Mouse (Mus musculus) neural tube, embryonic 14.5 days (tissue): Measurements from ENCODE around the gene Tctex1d1. TPM values are rescaled to one million over a fixed set of nuclear protein-coding genes. Genes with fewer than 3 reads are reported as not detected.

ENCODE experiments used
- ATAC-seq: fragments of 200-750 bp; cut with Nextera tagmentation; 2 replicates; pipeline ENCODE4 v1.8.0; 2017; ENCODE audit warnings: low read depth, mild to moderate bottlenecking, moderate TSS enrichment, moderate library complexity
- H3K27ac ChIP-seq: fragments of 300-500 bp; sonication (generic); 2 replicates; pipeline ENCODE4 v1.5.1; 2014; ENCODE audit warnings: low read depth, mild to moderate bottlenecking, control low read depth, low read length, moderate library complexity, mixed read lengths
- H3K27me3 ChIP-seq: fragments of 300-500 bp; sonication (generic); 2 replicates; pipeline ENCODE4 v1.6.1; 2014; ENCODE audit warnings: low read length; ENCODE audit not compliant: control insufficient read depth, insufficient read depth
- H3K36me3 ChIP-seq: fragments of 300-500 bp; sonication (generic); 2 replicates; pipeline ENCODE4 v1.6.1; 2014; ENCODE audit warnings: low read length, mixed read lengths; ENCODE audit not compliant: control insufficient read depth, insufficient read depth
- H3K4me1 ChIP-seq: fragments of 300-500 bp; sonication (generic); 2 replicates; pipeline ENCODE4 v1.6.1; 2014; ENCODE audit warnings: low read length; ENCODE audit not compliant: control insufficient read depth, insufficient read depth
- H3K4me2 ChIP-seq: fragments of 300-500 bp; sonication (generic); 2 replicates; pipeline ENCODE4 v1.6.1; 2014; ENCODE audit warnings: mild to moderate bottlenecking, low read depth, low read length, control low read depth
- H3K4me3 ChIP-seq: fragments of 300-500 bp; sonication (generic); 2 replicates; pipeline ENCODE4 v1.5.1; 2014; ENCODE audit warnings: low read depth, low read length, control low read depth, mixed read lengths
- H3K9ac ChIP-seq: fragments of 300-500 bp; sonication (generic); replicated peaks from 2 replicates; pipeline ENCODE4 v1.6.1; 2014; ENCODE audit warnings: low read depth, mild to moderate bottlenecking, control low read depth, low read length, mixed read lengths
- H3K9me3 ChIP-seq: fragments of 300-500 bp; sonication (generic); 2 replicates; pipeline ENCODE4 v1.6.1; 2016; ENCODE audit warnings: low read length; ENCODE audit not compliant: control insufficient read depth
- WGBS: fragments of 180-500 bp; shearing (Covaris S2); extraction: QIAGEN DNeasy Blood & Tissue Kit; methylation state at CpG from one replicate; pipeline ENCODE4 v1.1.7; 2014; 5-methylcytosine and 5-hydroxymethylcytosine counted together
- polyA plus RNA-seq: library from polyadenylated mRNA; unstranded; fragments of >200 nt; fragmentation: Nextera tagmentation; extraction: Ambion mirVana; gene quantifications from 2 replicates; pipeline ENCODE4 v1.2.1, GENCODE M21; 2014

The Tctex1d1 gene
- polyA plus RNA-seq, 1 experiment from 2014 or later = 3.8 TPM

GRCm38 (mm10) chr4:102991685-102992084, 13.3 kb downstream of the Tctex1d1 start:
- no peaks in the 10 kb centered on the region for H3K9me3 ChIP-seq
- no peaks in the 10 kb centered on the region for H3K27me3 ChIP-seq
- 89% methylated on average over 3 of the region's 3 CpGs for WGBS
- no peak overlapping the region for H3K9ac ChIP-seq
- H3K4me2 ChIP-seq = no peak overlapping the region
- H3K4me1 ChIP-seq = no peaks in the 10 kb centered on the region
- no peak overlapping the region for H3K4me3 ChIP-seq
- no peak overlapping the region for H3K27ac ChIP-seq
- no peak for ATAC-seq
- H3K36me3 ChIP-seq = no peaks in the 10 kb centered on the region

DNA sequence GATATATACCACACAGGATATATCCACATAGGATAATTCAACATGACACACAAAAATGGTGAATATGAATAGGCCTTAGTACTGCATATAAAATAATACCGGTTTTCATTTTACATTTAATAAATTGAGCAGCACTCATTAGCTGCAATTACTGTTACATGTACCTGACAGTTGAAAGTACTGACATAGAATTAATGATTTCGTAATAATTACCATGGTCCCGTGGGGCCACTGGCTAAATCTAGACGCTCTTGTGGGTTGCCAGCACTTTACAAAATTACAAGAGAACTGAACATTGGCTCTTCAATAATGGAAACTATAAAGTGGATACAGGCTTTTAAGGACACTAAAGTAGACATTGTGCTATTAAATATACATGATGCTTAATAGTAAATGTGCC, 26.3 kb downstream of the Tctex1d1 start:
- WGBS = 56% methylated on average over 4 of the region's 4 CpGs
- Histone ChIP-seq H3K9me3 (no peaks in the 10 kb centered on the region), H3K27ac (peak overlapping the region; percentile 49; the same call in 1 of the 2 replicates), H3K4me2 (no peak overlapping the region), H3K36me3 (no peaks in the 10 kb centered on the region), H3K4me1 (peaks cover 7% of the 10 kb centered on the region; the same call in 1 of the 2 replicates), H3K9ac (no peak overlapping the region), H3K4me3 (no peak overlapping the region), H3K27me3 (no peaks in the 10 kb centered on the region)
- ATAC-seq = peak; percentile 50; the same call in 1 of the 2 replicates

DNA sequence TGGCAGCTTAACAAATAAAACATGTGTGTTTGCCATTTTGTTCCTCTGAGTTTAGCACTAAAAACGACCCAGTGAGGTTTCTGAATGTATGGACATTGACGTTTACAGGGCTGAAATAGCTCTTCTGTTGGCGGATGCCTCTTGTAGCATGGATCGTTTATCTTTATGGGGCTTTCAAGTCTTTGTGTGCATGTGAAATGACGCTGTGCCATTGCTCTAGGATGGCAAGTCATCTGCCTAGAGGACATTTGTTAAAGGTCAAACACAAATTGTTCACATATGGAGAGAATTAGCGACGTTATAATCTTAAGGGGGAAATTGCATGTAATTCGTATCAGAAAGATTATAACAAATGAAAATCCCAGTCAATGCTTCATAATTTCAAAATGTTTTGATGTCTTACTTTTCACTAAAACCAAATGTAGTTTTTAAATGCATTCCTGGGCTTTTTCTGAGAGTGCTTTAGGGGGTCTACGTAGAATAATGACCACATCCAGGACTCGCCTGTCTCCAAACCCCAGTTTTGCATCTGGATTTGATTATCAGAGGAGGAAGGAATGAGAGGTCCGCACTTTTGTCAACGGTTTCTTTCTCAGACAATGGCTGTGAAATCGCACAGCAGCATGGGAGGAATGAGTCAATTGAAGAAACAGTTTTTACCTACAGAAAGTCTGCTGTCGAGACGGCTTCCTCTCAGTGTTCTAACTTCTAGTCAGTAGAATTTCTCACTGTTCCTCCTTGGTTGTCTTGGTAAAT, 27.0 kb downstream of the Tctex1d1 start:
- ATAC-seq = peak; percentile 68
- Histone ChIP-seq H3K27ac (peak overlapping the region; percentile 49; the same call in 1 of the 2 replicates), H3K27me3 (no peaks in the 10 kb centered on the region), H3K36me3 (no peaks in the 10 kb centered on the region), H3K4me3 (no peak overlapping the region), H3K9me3 (no peaks in the 10 kb centered on the region), H3K4me2 (no peak overlapping the region), H3K4me1 (peaks cover 7% of the 10 kb centered on the region; the same call in 1 of the 2 replicates), H3K9ac (no peak overlapping the region)
- 35% methylated on average over 15 of the region's 15 CpGs for WGBS

GRCm38 (mm10) chr4:103006266-103006665, 27.9 kb downstream of the Tctex1d1 start:
- ATAC-seq = no peak
- Histone ChIP-seq H3K27ac (no peak overlapping the region), H3K4me2 (no peak overlapping the region), H3K27me3 (no peaks in the 10 kb centered on the region), H3K9ac (no peak overlapping the region), H3K36me3 (no peaks in the 10 kb centered on the region), H3K9me3 (no peaks in the 10 kb centered on the region), H3K4me3 (no peak overlapping the region), H3K4me1 (peaks cover 7% of the 10 kb centered on the region; the same call in 1 of the 2 replicates)
- 61% methylated on average over 5 of the region's 5 CpGs for WGBS

GRCm38 (mm10) chr4:103006943-103007418, 28.6 kb downstream of the Tctex1d1 start:
- H3K36me3 ChIP-seq = no peaks in the 10 kb centered on the region
- WGBS = 28% methylated on average over 4 of the region's 4 CpGs
- H3K9ac ChIP-seq = no peak overlapping the region

GRCm38 (mm10) chr4:103010734-103011133, 32.3 kb downstream of the Tctex1d1 start:
- H3K9ac ChIP-seq = no peak overlapping the region
- 95% methylated on average over 4 of the region's 4 CpGs for WGBS
- ATAC-seq = no peak

More at GRCm38 (mm10) chr4:103006943-103007418, 28.6 kb downstream of the Tctex1d1 start:
- H3K27me3 ChIP-seq = no peaks in the 10 kb centered on the region
- peak; percentile 25; the same call in 1 of the 2 replicates for ATAC-seq
- H3K4me3 ChIP-seq = no peak overlapping the region
- H3K9me3 ChIP-seq = no peaks in the 10 kb centered on the region
- peaks cover 7% of the 10 kb centered on the region for H3K4me1 ChIP-seq
- no peak overlapping the region for H3K27ac ChIP-seq
- H3K4me2 ChIP-seq = no peak overlapping the region

DNA sequence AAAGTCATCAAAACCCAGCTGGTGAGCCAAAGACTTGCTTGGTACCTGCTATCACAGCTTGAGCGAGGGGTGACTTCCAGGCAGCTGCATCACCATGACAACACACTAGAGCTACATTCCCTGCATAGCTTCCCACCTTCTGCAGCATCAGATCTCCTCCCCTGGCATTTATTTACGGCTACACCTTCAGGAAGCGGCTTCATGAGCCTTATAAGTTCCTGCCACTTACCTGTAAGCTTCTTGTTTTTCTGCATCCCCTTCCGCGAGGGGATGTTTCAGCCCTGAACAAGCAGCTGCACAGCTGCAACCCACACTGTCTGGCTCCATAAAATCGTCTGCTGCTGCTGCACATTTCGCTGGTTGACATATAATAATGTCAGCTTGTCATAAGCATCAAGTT, 33.4 kb downstream of the Tctex1d1 start:
- 0 out of 2 replicates have a peak overlapping the region, but pooled peaks have one; percentile 2 for H3K9ac ChIP-seq
- peak; percentile 83 for ATAC-seq
- WGBS = 28% methylated on average over 7 of the region's 7 CpGs

More at GRCm38 (mm10) chr4:103010734-103011133, 32.3 kb downstream of the Tctex1d1 start:
- H3K27ac ChIP-seq = no peak overlapping the region
- H3K36me3 ChIP-seq = no peaks in the 10 kb centered on the region
- no peaks in the 10 kb centered on the region for H3K9me3 ChIP-seq
- no peak overlapping the region for H3K4me2 ChIP-seq
- H3K27me3 ChIP-seq = no peaks in the 10 kb centered on the region
- no peak overlapping the region for H3K4me3 ChIP-seq
- H3K4me1 ChIP-seq = peaks cover 2% of the 10 kb centered on the region; the same call in 1 of the 2 replicates

DNA sequence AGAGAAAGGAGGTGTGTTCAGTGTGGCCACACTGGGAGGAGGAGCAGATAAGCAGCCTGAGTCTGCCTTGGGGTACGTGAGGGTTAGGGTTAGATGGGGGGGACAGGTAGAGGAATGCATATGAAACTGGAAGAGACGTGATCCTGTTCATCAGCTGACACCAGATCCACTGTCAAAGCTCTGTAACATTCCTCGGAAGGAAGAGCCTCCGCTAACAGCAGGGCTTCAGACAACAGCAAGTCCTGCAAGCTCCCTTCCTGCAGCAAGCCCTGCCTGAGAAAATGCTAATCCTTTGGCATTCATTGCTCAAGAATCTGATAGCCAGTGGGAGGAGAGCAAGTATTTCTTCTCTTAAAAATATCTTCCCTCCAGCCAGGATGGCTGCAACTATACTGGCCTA, 35.1 kb downstream of the Tctex1d1 start:
- H3K9me3 ChIP-seq = no peaks in the 10 kb centered on the region
- 0 out of 2 replicates have a peak, but pooled peaks have one; percentile 30 for ATAC-seq
- H3K27ac ChIP-seq = no peak overlapping the region
- H3K27me3 ChIP-seq = no peaks in the 10 kb centered on the region
- H3K4me2 ChIP-seq = no peak overlapping the region
- 17% methylated on average over 4 of the region's 4 CpGs for WGBS
- H3K4me1 ChIP-seq = no peaks in the 10 kb centered on the region; the same call in 1 of the 2 replicates
- H3K36me3 ChIP-seq = no peaks in the 10 kb centered on the region
- H3K4me3 ChIP-seq = no peak overlapping the region
- H3K9ac ChIP-seq = no peak overlapping the region

More for the DNA sequence above, 33.4 kb downstream of the Tctex1d1 start:
- H3K4me1 ChIP-seq = peaks cover 2% of the 10 kb centered on the region; the same call in 1 of the 2 replicates
- H3K27ac ChIP-seq = 0 out of 2 replicates have a peak overlapping the region, but pooled peaks have one; percentile 35
- no peaks in the 10 kb centered on the region for H3K36me3 ChIP-seq
- H3K9me3 ChIP-seq = no peaks in the 10 kb centered on the region
- H3K4me2 ChIP-seq = 0 out of 2 replicates have a peak overlapping the region, but pooled peaks have one; percentile 14
- H3K4me3 ChIP-seq = no peak overlapping the region
- no peaks in the 10 kb centered on the region for H3K27me3 ChIP-seq

- ATAC-seq = no peak
- 88% methylated on average over 4 of the region's 4 CpGs for WGBS
- no peak within 1 kb of the TSS for H3K27ac ChIP-seq
- H3K36me3 ChIP-seq = no peaks in the 10 kb centered on the region
- H3K4me2 ChIP-seq = no peak within 1 kb of the TSS
- H3K27me3 ChIP-seq = no peaks in the 10 kb centered on the region
- H3K4me3 ChIP-seq = no peak within 1 kb of the TSS
- H3K4me1 ChIP-seq = no peaks in the 10 kb centered on the region
- H3K9ac ChIP-seq = no peak within 1 kb of the TSS
- no peaks in the 10 kb centered on the region for H3K9me3 ChIP-seq
These were observed 48.2 kb downstream of the Tctex1d1 start, which contains the start of gene Insl5 for GRCm38 (mm10) chr4:103026621-103027020. Gene Insl5 (minus strand): TSS chr4:103026842.
